8 mouse cellular contexts compared by ENCODE assay signal in the genomic region with DNA sequence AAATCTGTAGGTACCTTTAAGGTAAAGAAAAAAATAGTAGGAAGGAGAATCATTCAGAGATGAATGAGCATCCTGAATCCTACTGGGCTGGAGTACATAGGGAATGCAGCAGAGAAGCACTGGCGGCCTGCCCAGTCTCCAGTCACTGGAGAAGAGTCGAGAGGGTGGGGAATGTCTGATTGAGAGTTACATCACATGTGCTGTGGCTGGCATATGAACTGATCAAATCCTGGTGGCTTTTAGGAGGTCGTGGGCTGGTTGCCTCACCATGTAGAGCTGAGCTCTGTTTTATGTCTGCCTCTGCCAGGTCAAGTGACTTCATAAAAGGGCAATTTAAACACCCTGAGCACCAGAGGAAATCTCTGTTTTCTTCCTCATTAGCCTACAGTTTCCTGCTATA.
DNase-seq lines count a peak whose midpoint lies in the region.

No protein-coding gene starts in this region.

- DNase-seq in cerebellum, postnatal 14 days: peak; percentile 78 to 82
- no peak for DNase-seq in cerebellum, adult 11 months
- DNase-seq in left cerebral cortex, postnatal 10 days (ENCODE audit: extremely low spot score in 1 of 2, low spot score in 2 of 2): peak; percentile 20 to 61
- no peak for DNase-seq in left cerebral cortex, adult 9 months (ENCODE audit: low spot score in 2 of 2)
- DNase-seq in adrenal gland, postnatal 25 days: peak; percentile 82
- peak; percentile 7 to 23 for DNase-seq in heart, postnatal 36 days
- peak; percentile 50 for DNase-seq in right cerebral cortex, postnatal 14 days
- DNase-seq in thymus, postnatal 0 days (ENCODE audit: low spot score): no peak

- intact Hi-C loops in left cerebral cortex, postnatal 10 days (cut with DNase I): no loop called here
- intact Hi-C loops in heart, postnatal 36 days (cut with DNase I): no loop called here

Comparison
In these comparisons a context has a peak if more than half of its experiments do, and no peak if none do; other contexts are left out.
1. DNase-seq: peak in cerebellum, postnatal 14 days (2 of 2), left cerebral cortex, postnatal 10 days (2 of 2), adrenal gland, postnatal 25 days (single experiment), heart, postnatal 36 days (2 of 2) and right cerebral cortex, postnatal 14 days (single experiment); none in cerebellum, adult 11 months (single experiment), left cerebral cortex, adult 9 months (0 of 2) and thymus, postnatal 0 days (single experiment).